Mouse (Mus musculus): ENCODE measurements around the gene Grik5.

DNA sequence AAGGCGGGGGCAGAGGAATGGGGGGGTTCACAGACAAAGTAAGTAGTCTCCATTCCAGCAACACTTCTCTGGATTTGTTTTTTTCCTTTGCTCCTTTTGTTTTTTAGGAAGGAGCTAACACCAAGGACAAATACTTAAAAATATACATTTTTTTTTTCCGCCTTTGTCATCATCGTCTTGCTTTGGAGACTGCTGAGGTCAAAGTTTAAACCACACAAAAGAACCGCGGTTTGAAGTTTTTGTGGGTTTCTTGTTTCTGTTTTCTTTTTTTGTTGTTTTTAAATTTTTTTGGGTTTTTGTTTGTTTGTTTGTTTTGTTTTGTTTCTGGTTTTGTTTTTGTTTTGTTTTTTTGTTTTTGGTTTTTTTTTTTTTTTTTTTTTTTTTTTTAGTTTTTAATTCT lies 15.8 kb upstream of the Grik5 start:
- TF ChIP-seq CTCF (IDR thresholded peaks at IDR 0.05; ENCODE audit: low read depth) (no peak), EP300 (IDR thresholded peaks at IDR 0.05; ENCODE audit: low read depth) (no peak)

All from liver, postnatal 0 days (tissue).